In the genomic region with DNA sequence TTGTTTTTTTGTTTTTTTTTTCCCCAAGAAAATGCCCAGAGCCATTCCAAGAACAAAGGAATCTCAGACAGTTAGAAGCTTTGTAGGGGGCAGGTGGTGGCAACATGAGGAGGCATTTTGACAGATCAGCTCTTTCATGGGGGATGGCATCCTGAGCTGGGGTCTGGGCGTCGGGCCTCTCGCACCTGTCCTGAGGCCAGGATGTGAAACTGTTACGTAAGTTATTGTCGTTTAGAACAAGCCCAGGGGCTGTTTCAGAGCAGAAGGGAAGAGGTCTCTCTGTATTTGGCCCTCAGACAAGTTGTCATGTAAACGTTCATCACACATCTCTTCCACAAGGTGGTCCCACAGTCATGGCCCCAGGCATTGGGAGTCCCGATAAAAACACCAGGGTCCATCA, we compare ENCODE assay signal across 25 mouse cellular contexts. TPM values are rescaled to one million over a fixed set of nuclear protein-coding genes. Genes with fewer than 3 reads are reported as not detected.
A peak's percentile ranks its signal among the peaks of the same experiment; 100 is the strongest.
DNase-seq lines count a peak whose midpoint lies in the region; ATAC-seq lines count a peak whose summit lies in the region.
"Had no signal": no experiment of that assay in that cellular context is flagged by ENCODE, and none has a peak within 500 bp of the region (broad histone marks: within the 10 kb centered on the region; RNA-seq: fewer than 3 reads in every experiment).

No protein-coding gene starts in this region.

- H3K27ac ChIP-seq in midbrain, embryonic 13.5 days: no peak overlapping the region
- H3K27ac ChIP-seq: forebrain, embryonic 15.5 days; heart, adult 2 months; limb, embryonic 10.5 days; midbrain, embryonic 12.5 days; stomach, embryonic 15.5 days had no signal

- no peak overlapping the region for H3K9ac ChIP-seq in midbrain, embryonic 13.5 days (replicated peaks)
- H3K9ac ChIP-seq: forebrain, embryonic 15.5 days; midbrain, embryonic 12.5 days; stomach, embryonic 15.5 days had no signal

- H3K4me2 ChIP-seq in midbrain, embryonic 13.5 days (replicated peaks): no peak overlapping the region
- H3K4me2 ChIP-seq: forebrain, embryonic 15.5 days; midbrain, embryonic 12.5 days; stomach, embryonic 15.5 days had no signal

- H3K4me3 ChIP-seq in midbrain, embryonic 13.5 days (replicated peaks): no peak overlapping the region
- H3K4me3 ChIP-seq: forebrain, embryonic 15.5 days; heart, adult 2 months; limb, embryonic 10.5 days; midbrain, embryonic 12.5 days; myocyte; stomach, embryonic 15.5 days had no signal

- no peaks in the 10 kb centered on the region for H3K36me3 ChIP-seq in splenic B cell, adult 2 months (ENCODE audit: control insufficient read depth, insufficient read depth, low read length, poor library complexity, severe bottlenecking)
- H3K36me3 ChIP-seq in midbrain, embryonic 13.5 days: no peaks in the 10 kb centered on the region
- H3K36me3 ChIP-seq: forebrain, embryonic 15.5 days; limb, embryonic 10.5 days; midbrain, embryonic 12.5 days; stomach, embryonic 15.5 days had no signal

- H3K9me3 ChIP-seq in midbrain, embryonic 13.5 days: no peaks in the 10 kb centered on the region
- H3K9me3 ChIP-seq: forebrain, embryonic 15.5 days; limb, embryonic 10.5 days; midbrain, embryonic 12.5 days; stomach, embryonic 15.5 days had no signal

- 87% methylated on average over 7 of the region's 7 CpGs for WGBS in midbrain, embryonic 13.5 days

- H3K4me1 ChIP-seq in midbrain, embryonic 13.5 days (replicated peaks): no peaks in the 10 kb centered on the region
- H3K4me1 ChIP-seq: forebrain, embryonic 15.5 days; limb, embryonic 10.5 days; midbrain, embryonic 12.5 days; stomach, embryonic 15.5 days had no signal

- intact Hi-C loops in left cerebral cortex, postnatal 14 days (cut with DNase I): loop anchor here (10.0 kb wide), 1 partner anchor 336 kb away; no protein-coding TSS in a partner anchor

- DNase-seq in spleen, adult 18-20 months: peak; percentile 14 to 19
- DNase-seq in spleen, adult 12 weeks (ENCODE audit: low spot score): no peak
- peak; percentile 16 for DNase-seq in naive thymus-derived CD4-positive, alpha-beta T cell, adult 2 months (ENCODE audit: low read depth)
- DNase-seq in splenic B cell, adult 2 months (ENCODE audit: low read depth, low spot score): peak; percentile 51
- no peak for DNase-seq in cerebellum, adult 18-20 months
- DNase-seq in cerebellum, adult 11-12 months: no peak
- DNase-seq in left cerebral cortex, postnatal 14 days (ENCODE audit: low spot score in 2 of 2): no peak
- DNase-seq: adrenal gland, adult 8-10 months; cerebellum, postnatal 14 days; embryo, embryonic 11 days; gastrocnemius, postnatal 14 days; heart, adult 2 months; kidney, adult 8-10 months; kidney, postnatal 36 days; lung, adult 2 months; lung, postnatal 4 days had no signal

- no peak for ATAC-seq in midbrain, embryonic 13.5 days
- ATAC-seq: forebrain, embryonic 15.5 days had no signal

- no peaks in the 10 kb centered on the region for H3K27me3 ChIP-seq in splenic B cell, adult 2 months (ENCODE audit: control insufficient read depth, insufficient read depth, low read length, poor library complexity, severe bottlenecking)
- H3K27me3 ChIP-seq in midbrain, embryonic 13.5 days: no peaks in the 10 kb centered on the region
- H3K27me3 ChIP-seq: forebrain, embryonic 15.5 days; midbrain, embryonic 12.5 days; stomach, embryonic 15.5 days had no signal

RNA-seq across cellular contexts. Expression of gene Gabrr1, which starts 21.5 kb away (rescaled TPM):
- polyA plus RNA-seq in midbrain, embryonic 13.5 days (2015; fragmentation: Nextera tagmentation; extraction: Ambion mirVana): 0.14 and 0.63 TPM in 2 replicates
- not detected for total RNA-seq in left cerebral cortex, postnatal 14 days (2021)
- total RNA-seq: gastrocnemius, postnatal 14 days had no signal
- polyA plus RNA-seq: embryonic facial prominence, embryonic 14.5 days; hindbrain, embryonic 11.5 days; limb, embryonic 10.5 days; liver, embryonic 11.5 days; midbrain, embryonic 12.5 days; myocyte; stomach, embryonic 15.5 days had no signal

RNA-seq across cellular contexts. Expression of gene Gabrr2, which starts 48.0 kb away (rescaled TPM):
- polyA plus RNA-seq in midbrain, embryonic 13.5 days (2015; fragmentation: Nextera tagmentation; extraction: Ambion mirVana): 0.44 and 0.54 TPM in 2 replicates
- under 1 TPM in 1 of 2 experiments, not detected in 1; 0.49 TPM for total RNA-seq in left cerebral cortex, postnatal 14 days (2021)
- polyA plus RNA-seq: liver, embryonic 11.5 days had no signal

Comparison
In these comparisons a context has a peak if more than half of its experiments do, and no peak if none do; other contexts are left out.
1. DNase-seq: peak in spleen, adult 18-20 months (2 of 2), naive thymus-derived CD4-positive, alpha-beta T cell, adult 2 months (single experiment) and splenic B cell, adult 2 months (single experiment); none in spleen, adult 12 weeks (single experiment), cerebellum, adult 18-20 months (0 of 2), cerebellum, adult 11-12 months (single experiment) and left cerebral cortex, postnatal 14 days (0 of 2).